Comparison of ENCODE assay signal across 8 mouse cellular contexts in genomic region chr8:95634063-95634340, GRCm38 (mm10). TPM values are rescaled to one million over a fixed set of nuclear protein-coding genes. Genes with fewer than 3 reads are reported as not detected.
A peak's percentile ranks its signal among the peaks of the same experiment; 100 is the strongest.
DNase-seq lines count a peak whose midpoint lies in the region; ATAC-seq and TF ChIP-seq lines count a peak whose summit lies in the region.

No protein-coding gene starts in this region.

- no peak for TF ChIP-seq POLR2A in spleen, adult 2 months (IDR thresholded peaks at IDR 0.05; ENCODE audit: low read depth, low read length)
- no peak for TF ChIP-seq POLR2A in small intestine, adult 2 months (IDR thresholded peaks at IDR 0.05; ENCODE audit: low read depth, low read length)

- intact Hi-C loops in gastrocnemius, postnatal 14 days (cut with DNase I; ENCODE audit: low total_unique reads): no loop called here

- H3K36me3 ChIP-seq in spleen, adult 2 months (ENCODE audit: control insufficient read depth, insufficient read depth, low read length): no peaks in the 10 kb centered on the region
- peaks cover 14% of the 10 kb centered on the region; the same call in 1 of the 2 replicates for H3K36me3 ChIP-seq in limb, embryonic 10.5 days
- 0 out of 2 replicates have a peak, but pooled peaks cover 2% of the 10 kb centered on the region for H3K36me3 ChIP-seq in small intestine, adult 2 months (ENCODE audit: control insufficient read depth, insufficient read depth, low read length)

- no peak overlapping the region for H3K27ac ChIP-seq in spleen, adult 2 months (ENCODE audit: insufficient read depth, low read length)
- peak overlapping the region; percentile 86 for H3K27ac ChIP-seq in limb, embryonic 10.5 days
- no peak overlapping the region for H3K27ac ChIP-seq in small intestine, adult 2 months (ENCODE audit: insufficient read depth, low read depth, low read length)

- TF ChIP-seq CTCF in spleen, adult 2 months (IDR thresholded peaks at IDR 0.05; ENCODE audit: extremely low read depth, insufficient read depth, insufficient read length, insufficient replicate concordance): no peak
- TF ChIP-seq CTCF in small intestine, adult 2 months (IDR thresholded peaks at IDR 0.05; ENCODE audit: extremely low read depth, insufficient read length, insufficient replicate concordance, low read depth, low read length): no peak

- H3K9me3 ChIP-seq in limb, embryonic 10.5 days (replicated peaks): no peaks in the 10 kb centered on the region

- DNase-seq in CD4-positive, CD25-positive, alpha-beta regulatory T cell, adult 2 months (ENCODE audit: low read depth, low spot score): peak; percentile 1
- no peak for DNase-seq in spleen, adult 2 months (ENCODE audit: low read depth in 1 of 2, low spot score in 2 of 2)
- no peak for DNase-seq in spleen, postnatal 10 days (ENCODE audit: low spot score in 2 of 2)
- no peak for DNase-seq in limb, embryonic 10.5 days (ENCODE audit: low spot score)
- no peak for DNase-seq in gastrocnemius, postnatal 14 days
- DNase-seq in right cerebral cortex, postnatal 14 days: no peak

- 3% methylated on average over 6 of the region's 6 CpGs for WGBS in spleen, adult 2 months
- 6% methylated on average over 6 of the region's 6 CpGs for WGBS in limb, embryonic 10.5 days
- 6% methylated on average over 6 of the region's 6 CpGs for WGBS in small intestine, adult 2 months

- ATAC-seq in CD4-positive, CD25-positive, alpha-beta regulatory T cell, adult 4 months: no peak

- H3K4me3 ChIP-seq in spleen, adult 2 months (ENCODE audit: extremely low read depth, insufficient read depth, insufficient read length): peak overlapping the region; percentile 93
- peak overlapping the region; percentile 85 for H3K4me3 ChIP-seq in limb, embryonic 10.5 days
- peak overlapping the region; percentile 94 for H3K4me3 ChIP-seq in small intestine, adult 2 months (ENCODE audit: low read depth, low read length)

- peaks cover 2% of the 10 kb centered on the region; the same call in 1 of the 2 replicates for H3K4me1 ChIP-seq in spleen, adult 2 months (ENCODE audit: control insufficient read depth, insufficient read depth, insufficient read length)
- H3K4me1 ChIP-seq in limb, embryonic 10.5 days: peaks cover 11% of the 10 kb centered on the region
- H3K4me1 ChIP-seq in small intestine, adult 2 months (ENCODE audit: control insufficient read depth, insufficient read depth, insufficient read length, low read length): peaks cover 4% of the 10 kb centered on the region; the same call in 1 of the 2 replicates

- H3K27me3 ChIP-seq in spleen, adult 2 months (ENCODE audit: control insufficient read depth, insufficient read depth, low read length): no peaks in the 10 kb centered on the region
- H3K27me3 ChIP-seq in limb, embryonic 10.5 days (ENCODE audit: low read depth, poor library complexity, severe bottlenecking): 0 out of 2 replicates have a peak, but pooled peaks cover 4% of the 10 kb centered on the region
- H3K27me3 ChIP-seq in small intestine, adult 2 months (ENCODE audit: control insufficient read depth, insufficient read depth, low read length): no peaks in the 10 kb centered on the region

RNA-seq across cellular contexts. Expression of gene Gins3, which starts 0.7 kb away (rescaled TPM):
- polyA plus RNA-seq in CD4-positive, CD25-positive, alpha-beta regulatory T cell, adult 4 months (2017; shearing (Covaris generic)): 1 to 10 TPM; 7.6 to 9.6 TPM
- polyA plus RNA-seq in spleen, adult 2 months (2012; rRNA removed): 1.8 and 2.1 TPM in 2 replicates
- polyA plus RNA-seq in limb, embryonic 10.5 days (2016; fragmentation: Nextera tagmentation; extraction: Ambion mirVana): 27.9 and 32.1 TPM in 2 replicates
- 0.34 and 0.61 TPM in 2 replicates for polyA plus RNA-seq in small intestine, adult 2 months (2012; rRNA removed)
- under 1 TPM; 0.69 to 0.98 TPM for total RNA-seq in gastrocnemius, postnatal 14 days (2021)

RNA-seq across cellular contexts. Expression of gene Ndrg4, which starts 42.8 kb away (rescaled TPM):
- polyA plus RNA-seq in CD4-positive, CD25-positive, alpha-beta regulatory T cell, adult 4 months (2017; shearing (Covaris generic)): 1 to 10 TPM in 1 of 2 experiments, under 1 TPM in 1; 0.83 to 1.6 TPM
- 1.2 and 2.0 TPM in 2 replicates for polyA plus RNA-seq in spleen, adult 2 months (2012; rRNA removed)
- polyA plus RNA-seq in limb, embryonic 10.5 days (2016; fragmentation: Nextera tagmentation; extraction: Ambion mirVana): 7.6 and 9.7 TPM in 2 replicates
- 10.2 and 12.1 TPM in 2 replicates for polyA plus RNA-seq in small intestine, adult 2 months (2012; rRNA removed)
- total RNA-seq in gastrocnemius, postnatal 14 days (2021): 1 to 10 TPM; 6.5 to 8.8 TPM

RNA-seq across cellular contexts. Expression of gene Prss54, which starts 57.9 kb away (rescaled TPM):
- polyA plus RNA-seq in CD4-positive, CD25-positive, alpha-beta regulatory T cell, adult 4 months (2017; shearing (Covaris generic)): not detected
- polyA plus RNA-seq in spleen, adult 2 months (2012; rRNA removed): not detected in 2 replicates
- polyA plus RNA-seq in limb, embryonic 10.5 days (2016; fragmentation: Nextera tagmentation; extraction: Ambion mirVana): not detected in 2 replicates
- polyA plus RNA-seq in small intestine, adult 2 months (2012; rRNA removed): not detected in 2 replicates
- not detected for total RNA-seq in gastrocnemius, postnatal 14 days (2021)
